Mouse (Mus musculus): Measurements from ENCODE around the gene Olfr293. TPM values are rescaled to one million over a fixed set of nuclear protein-coding genes. Genes with fewer than 3 reads are reported as not detected.

Gene Olfr293
- not detected for polyA plus RNA-seq (2021)

DNA sequence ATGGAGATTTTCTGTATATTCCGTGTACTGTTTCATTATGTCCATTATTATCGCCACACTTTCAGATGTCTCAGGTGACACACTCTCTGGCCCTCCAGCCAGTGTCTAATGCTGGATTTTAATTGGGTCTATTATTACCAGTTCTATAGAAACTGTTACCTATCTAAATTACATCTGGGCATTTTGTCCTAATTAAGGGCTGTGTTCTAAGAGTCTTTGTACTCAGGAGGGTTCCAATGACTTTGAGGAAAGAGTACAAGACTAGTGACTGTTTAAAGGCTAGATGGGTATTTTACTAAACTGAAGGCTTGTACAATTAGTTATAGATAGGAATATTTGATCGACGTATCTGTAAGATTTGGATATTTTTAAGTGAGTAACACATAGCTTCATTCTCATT lies at the start of gene Olfr293:
Olfr293 (plus strand) TSS at position 301 of the 400 bp plus-strand sequence.
- no peak for TF ChIP-seq CTCF (IDR thresholded peaks at IDR 0.05)
- no peak for ATAC-seq
- ChIA-PET POLR2A (no interaction called here), CTCF (no interaction called here)
- no peak for DNase-seq (ENCODE audit: low read depth, low spot score)
- peaks cover 3% of the 10 kb centered on the region for H3K27me3 ChIP-seq
- in situ Hi-C loops (cut with MboI; ENCODE audit: low pct_unique_long_range_greater_than_20kb) = no loop called here

GRCm38 (mm10) chr7:86616543-86616942 lies 32.3 kb upstream of the Olfr293 start, which contains the start of gene Olfr294:
Gene Olfr294, minus strand, starts transcription at chr7:86616643.
- no peak for DNase-seq (ENCODE audit: low read depth, low spot score)
- in situ Hi-C loops (cut with MboI; ENCODE audit: low pct_unique_long_range_greater_than_20kb) = no loop called here
- CTCF ChIA-PET = no interaction called here
- TF ChIP-seq CTCF (IDR thresholded peaks at IDR 0.05) = no peak
- ATAC-seq = no peak
- H3K27me3 ChIP-seq = no peaks in the 10 kb centered on the region
- POLR2A ChIA-PET = no interaction called here

DNA sequence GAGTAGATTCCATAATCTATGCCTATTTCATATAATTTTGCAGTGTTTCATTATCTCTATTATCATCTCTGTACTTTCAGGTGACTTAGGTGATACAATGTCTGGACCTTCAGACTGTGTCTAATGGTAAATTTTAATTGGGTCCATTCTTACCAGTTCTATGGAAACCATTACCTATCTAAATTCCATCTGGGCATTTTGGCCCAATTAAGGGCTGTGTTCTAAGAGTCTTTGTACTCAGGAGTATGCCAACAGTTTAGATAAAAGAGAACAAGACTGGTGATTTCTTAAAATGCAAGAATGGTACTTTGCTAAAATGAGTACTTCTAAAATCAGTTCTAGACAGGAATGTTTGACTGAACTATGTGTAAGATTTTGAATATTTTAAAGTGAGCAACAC lies 39.2 kb downstream of the Olfr293 start, which contains the start of gene Olfr292:
Olfr292 (plus strand) TSS at position 301 of the 400 bp plus-strand sequence.
- in situ Hi-C loops (cut with MboI; ENCODE audit: low pct_unique_long_range_greater_than_20kb) = no loop called here
- no peaks in the 10 kb centered on the region for H3K27me3 ChIP-seq
- ChIA-PET POLR2A (no interaction called here), CTCF (no interaction called here)
- no peak for DNase-seq (ENCODE audit: low read depth, low spot score)
- ATAC-seq = no peak
- TF ChIP-seq CTCF (IDR thresholded peaks at IDR 0.05) = no peak

Other genes with a start within 250 kb of the Olfr293 start
- gene Olfr301, start 245.2 kb upstream of the Olfr293 start, polyA plus RNA-seq (2021) = not detected
- not detected for gene Olfr299, start 189.1 kb upstream of the Olfr293 start, polyA plus RNA-seq (2021)
- gene Olfr298, start 156.6 kb upstream of the Olfr293 start, polyA plus RNA-seq (2021) = not detected
- gene Olfr297, start 129.1 kb upstream of the Olfr293 start, polyA plus RNA-seq (2021) = not detected
- not detected for gene Olfr295, start 65.2 kb upstream of the Olfr293 start, polyA plus RNA-seq (2021)
- not detected for gene Olfr294, start 32.4 kb upstream of the Olfr293 start, polyA plus RNA-seq (2021)
- not detected for gene Olfr292, start 39.3 kb downstream of the Olfr293 start, polyA plus RNA-seq (2021)
- not detected for gene Folh1, start 126.9 kb downstream of the Olfr293 start, polyA plus RNA-seq (2021)
- not detected for gene Vmn2r77, start 146.0 kb downstream of the Olfr293 start, polyA plus RNA-seq (2021)

All from Patski (cell line).